16 mouse cellular contexts compared by ENCODE assay signal in genomic region chr13:99102089-99102681, GRCm38 (mm10).
"Had no signal": no experiment of that assay in that cellular context is flagged by ENCODE, and none has a peak within 500 bp of the region (broad histone marks: within the 10 kb centered on the region; RNA-seq: fewer than 3 reads in every experiment).

No protein-coding gene starts in this region.

- DNase-seq: kidney, adult 8-10 months; kidney, postnatal 25 days; layer of hippocampus, adult 9-11 months; liver; lung, adult 18-20 months; lung, postnatal 14 days; right cerebral cortex, adult 18-20 months; right cerebral cortex, postnatal 25 days; thymus, adult 18-20 months; thymus, postnatal 25 days had no signal

- H3K9me3 ChIP-seq: limb, embryonic 12.5 days; midbrain, embryonic 13.5 days; neural tube, embryonic 15.5 days had no signal

- H3K9ac ChIP-seq: limb, embryonic 12.5 days; liver, embryonic 14.5 days; midbrain, embryonic 13.5 days; neural tube, embryonic 15.5 days had no signal

- H3K27ac ChIP-seq: limb, embryonic 12.5 days; liver, embryonic 14.5 days; midbrain, embryonic 13.5 days had no signal

- ATAC-seq: intestine, postnatal 0 days; midbrain, embryonic 13.5 days had no signal

- H3K4me3 ChIP-seq: limb, embryonic 12.5 days; midbrain, embryonic 13.5 days; myocyte; neural tube, embryonic 15.5 days had no signal

- H3K27me3 ChIP-seq: limb, embryonic 12.5 days; neural tube, embryonic 15.5 days had no signal

- H3K36me3 ChIP-seq: limb, embryonic 12.5 days; midbrain, embryonic 13.5 days; neural tube, embryonic 15.5 days had no signal

- H3K4me2 ChIP-seq: limb, embryonic 12.5 days; midbrain, embryonic 13.5 days; neural tube, embryonic 15.5 days had no signal
